Mouse (Mus musculus): ENCODE data around the gene Rps16.

GRCm38 (mm10) chr7:28377190-28378065, 27.0 kb downstream of the Rps16 start:
- no peak for TF ChIP-seq CTCF (IDR thresholded peaks at IDR 0.05; ENCODE audit: low read depth, low read length)
- no peak for TF ChIP-seq EP300 (IDR thresholded peaks at IDR 0.05; ENCODE audit: insufficient read depth, low read depth, low read length)
- no peak for TF ChIP-seq POLR2A (IDR thresholded peaks at IDR 0.05; ENCODE audit: insufficient read depth, low read length)

Measured in ES-Bruce4 (cell line).